Mouse (Mus musculus) left cerebral cortex, postnatal 14 days (tissue): Measurements from ENCODE around the gene Dis3l2. TPM values are rescaled to one million over a fixed set of nuclear protein-coding genes. Genes with fewer than 3 reads are reported as not detected.
A peak's percentile ranks its signal among the peaks of the same experiment; 100 is the strongest.

Experiments
- DNase-seq, 2 experiments: peaks; one replicate each; pipeline ENCODE4 v3.0.0; 2021 to 2022; ENCODE audit warnings: low spot score in 2 of 2, mixed read lengths in 1 of 2
- intact Hi-C: fragments of 180-260 bp; cut with DNase I; formaldehyde crosslinking; loops from one replicate; pipeline ENCODE4 v1.15.1; 2025
- long read RNA-seq, 2 experiments: library from polyadenylated mRNA; stranded (forward); transcript quantifications; one replicate each; pipeline ENCODE4 v2.0.0; 2021
- total RNA-seq, 2 experiments: library from RNA; stranded (reverse); gene quantifications; 2 replicates each; pipeline ENCODE4 v1.2.3; 2021

The Dis3l2 gene
- total RNA-seq: 10 to 100 TPM; 24.5 to 26.4 TPM
- long read RNA-seq, experiment 1, partial matches to known transcripts: 4 of 10 reads
- long read RNA-seq, experiment 1, other reads (novel, unspliced or antisense): 1 of 10 reads
- long read RNA-seq, experiment 2, transcript Dis3l2-201 (21 exons, 3,085 nt): major isoform, 5 of 12 reads
- long read RNA-seq, experiment 2, partial matches to known transcripts: 2 of 12 reads
- long read RNA-seq, experiment 2, other reads (novel, unspliced or antisense): 2 of 12 reads

DNA sequence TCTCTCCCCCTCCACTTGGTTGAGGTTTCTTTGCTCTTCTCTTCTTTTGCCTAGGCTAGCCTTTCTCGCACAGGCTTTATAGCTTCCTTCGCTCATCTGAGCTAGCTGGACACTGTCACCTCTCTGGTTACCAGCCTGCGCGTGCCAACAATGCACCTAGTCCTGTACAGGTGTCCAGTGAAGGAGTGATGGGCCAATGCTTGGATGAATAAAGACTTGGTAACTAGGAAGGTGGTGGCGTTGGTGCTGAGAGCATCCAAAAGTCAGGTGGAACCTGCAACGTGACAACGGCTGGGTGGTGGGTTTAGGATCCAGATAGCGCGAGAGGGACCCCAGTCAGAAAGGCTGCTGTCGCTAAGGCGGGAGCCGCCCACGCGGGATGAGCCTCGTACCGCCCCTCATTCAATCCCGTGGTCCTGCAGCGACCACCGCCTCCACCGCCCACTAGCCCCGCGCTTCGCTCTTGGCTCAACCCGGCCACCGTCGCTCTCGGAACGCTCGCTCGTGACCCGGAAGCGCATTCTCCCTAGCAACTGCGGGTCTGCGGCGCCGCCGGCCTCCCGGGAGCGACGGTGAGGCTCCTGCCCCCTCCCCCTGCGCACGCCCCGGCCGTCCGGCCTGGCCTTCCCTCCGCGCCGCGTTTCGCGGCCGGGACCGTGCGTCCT lies at the start of gene Dis3l2:
TSS of gene Dis3l2 (plus strand) at position 509 of the 665 bp plus-strand sequence.
- DNase-seq: peak; percentile 88 to 91
- intact Hi-C loops: no loop called here

DNA sequence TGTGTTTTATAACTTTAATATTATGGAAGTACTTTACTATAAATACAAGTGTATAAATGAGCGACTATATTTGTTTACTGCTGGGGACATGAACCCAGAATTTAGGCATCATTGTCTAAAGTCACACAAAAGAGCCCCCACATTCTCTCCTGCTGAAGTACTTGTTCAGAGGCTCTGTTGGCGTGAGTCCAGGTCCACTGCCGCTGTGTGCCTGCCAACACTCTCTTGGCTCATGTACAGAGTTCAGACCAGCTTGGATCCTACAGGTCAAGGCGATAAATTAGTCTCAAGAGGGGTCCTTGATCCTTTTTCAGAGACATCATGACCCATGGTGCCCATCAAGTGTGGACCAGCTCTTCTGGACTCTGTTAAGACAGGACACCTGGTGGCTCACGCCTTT lies 46.5 kb upstream of the Dis3l2 start:
- intact Hi-C loops: no loop called here
- DNase-seq: no peak

DNA sequence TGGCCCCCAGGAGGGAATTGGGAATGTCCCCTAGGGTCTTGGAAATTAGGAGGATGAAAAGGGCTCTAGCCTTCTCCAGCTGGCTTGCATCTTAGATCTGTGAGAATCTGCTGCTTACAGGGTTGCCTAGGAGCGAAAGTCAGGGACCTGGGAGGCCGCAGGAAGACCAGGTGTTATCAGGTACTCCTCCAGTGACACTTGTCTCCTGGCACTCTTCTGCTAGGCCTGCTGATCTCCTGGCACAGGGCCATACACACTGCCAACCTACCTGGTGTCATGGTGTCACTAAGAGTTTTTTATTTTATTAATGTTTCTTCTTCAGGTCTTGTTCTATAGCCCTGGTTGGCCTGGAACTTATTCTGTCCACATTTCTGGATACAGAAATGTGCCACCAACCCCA lies 38.5 kb upstream of the Dis3l2 start:
- DNase-seq: no peak
- intact Hi-C loops: no loop called here

DNA sequence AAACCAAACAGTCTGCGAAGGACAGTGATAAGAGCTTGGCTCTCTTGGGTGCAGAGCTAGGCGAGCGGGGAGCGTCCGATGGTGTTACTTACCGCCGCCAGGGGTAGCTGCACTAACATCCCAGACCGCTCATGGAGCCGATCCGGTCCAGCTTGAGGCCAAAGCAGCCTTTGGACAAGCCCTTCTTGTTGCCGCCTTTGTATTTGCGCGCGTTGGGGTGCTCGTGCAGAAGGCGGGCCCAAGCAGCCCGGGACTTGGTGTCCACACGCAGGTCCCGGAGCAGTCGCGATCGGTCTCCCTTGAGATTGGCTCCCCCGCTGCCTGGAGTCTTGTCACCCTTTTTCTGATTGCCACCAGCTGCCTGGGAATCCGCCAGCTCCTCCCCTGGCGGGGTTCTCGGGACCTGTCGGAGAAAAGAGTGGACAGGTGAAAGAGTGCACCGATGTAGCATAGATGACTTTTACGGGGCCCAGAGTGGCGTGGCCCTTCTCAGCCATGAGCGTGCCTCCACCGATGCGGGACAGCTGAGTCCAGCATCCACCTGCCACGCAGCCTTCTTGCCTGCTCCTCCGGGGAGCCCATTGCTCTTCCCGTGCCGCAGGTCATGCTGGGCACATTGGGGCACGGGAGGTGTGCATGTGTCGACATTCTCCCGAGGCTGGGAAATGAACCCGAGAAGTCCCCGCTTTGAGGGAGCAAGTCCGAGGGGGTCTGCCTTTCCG lies 33.9 kb upstream of the Dis3l2 start:
- intact Hi-C loops: loop anchor here (1.0 to 10.0 kb wide), 2 partner anchors 245 to 373 kb away; no protein-coding TSS in a partner anchor
- peak; percentile 62 to 75 for DNase-seq

DNA sequence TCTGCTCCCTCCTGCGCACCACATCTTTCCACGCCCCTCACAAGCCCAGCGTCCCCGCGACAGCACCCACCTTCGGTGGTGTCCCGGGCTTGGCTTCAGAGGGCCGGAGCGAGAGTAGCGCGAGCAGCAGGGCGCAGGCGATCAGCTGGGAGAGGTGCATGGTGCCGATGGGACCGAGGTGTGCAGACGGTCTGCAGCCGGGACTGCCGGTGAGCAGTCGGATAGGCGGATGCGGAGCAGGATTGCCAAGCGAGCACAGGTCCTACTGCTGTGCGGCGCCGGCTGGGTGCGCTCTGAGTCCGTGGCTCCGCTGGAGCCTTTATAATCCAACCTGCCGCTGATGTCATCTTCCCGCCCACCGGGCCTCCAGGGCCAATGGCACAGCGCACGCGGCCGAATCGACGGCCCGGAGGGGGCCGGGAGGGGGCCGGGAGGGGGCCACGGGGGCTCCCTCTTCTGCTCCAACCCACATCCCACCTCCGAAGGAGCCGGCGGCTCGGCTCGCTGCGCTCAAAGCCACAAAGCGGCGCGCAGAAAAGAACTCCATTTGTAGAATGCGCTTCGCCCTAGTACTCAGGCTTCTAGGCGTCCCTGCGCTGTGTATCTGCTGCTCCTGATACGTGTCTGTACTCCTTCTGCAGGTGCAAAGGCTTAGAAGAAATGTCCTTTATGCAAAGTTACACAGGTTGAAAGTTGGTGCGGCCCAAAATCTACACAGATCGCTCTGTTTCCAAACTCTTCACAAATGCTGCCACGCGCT lies 33.1 kb upstream of the Dis3l2 start, which contains the start of gene Nppc:
TSS of gene Nppc (minus strand) at position 293 of the 760 bp plus-strand sequence.
- DNase-seq: peak; percentile 80 to 86
- intact Hi-C loops: loop anchor here (10.0 kb wide), 1 partner anchor 244 kb away; no protein-coding TSS in a partner anchor

DNA sequence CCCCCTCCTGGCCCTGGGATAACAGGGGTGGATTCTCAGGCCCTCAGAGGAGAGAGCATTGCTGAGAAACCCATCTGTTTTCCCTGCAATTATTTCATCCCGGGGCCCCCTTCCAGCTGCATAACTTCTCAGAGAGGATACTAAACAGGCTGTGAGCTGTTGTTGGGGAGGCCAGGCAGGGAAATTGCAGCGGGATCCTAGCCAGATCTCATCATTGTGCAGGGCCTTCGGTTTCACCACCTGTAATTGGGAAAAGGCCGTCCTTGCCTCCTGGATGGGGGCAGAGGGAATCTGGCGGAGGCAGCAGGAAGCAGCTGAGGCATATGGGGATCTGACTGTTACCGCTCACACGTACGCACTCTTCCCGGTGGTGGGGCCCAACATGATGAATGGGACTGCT lies 29.2 kb upstream of the Dis3l2 start:
- intact Hi-C loops: loop anchor here (10.0 kb wide), 1 partner anchor 240 kb away; no protein-coding TSS in a partner anchor

DNA sequence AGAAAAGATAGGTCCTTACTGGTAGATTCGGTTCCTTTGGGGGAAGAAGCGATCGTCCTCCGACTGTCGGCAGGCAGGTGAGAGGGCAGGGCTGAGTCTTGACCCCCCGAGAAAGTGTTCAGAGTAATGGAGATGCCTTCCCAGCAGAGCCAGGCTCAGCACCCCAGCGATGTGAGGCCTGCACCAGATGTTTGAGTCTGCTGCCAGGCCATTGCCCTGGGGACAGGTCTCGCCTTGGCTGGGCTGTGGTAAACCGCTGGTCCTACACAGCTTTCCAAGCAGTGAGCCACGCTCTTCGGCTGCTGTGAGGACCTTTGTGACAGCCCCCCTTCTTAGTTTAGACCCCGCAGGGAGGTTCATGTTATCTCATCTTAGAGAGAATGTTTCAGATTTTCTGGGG lies 28.5 kb upstream of the Dis3l2 start:
- DNase-seq: no peak
- intact Hi-C loops: loop anchor here (10.0 kb wide), 1 partner anchor 240 kb away; no protein-coding TSS in a partner anchor

More for the DNA sequence above, 29.2 kb upstream of the Dis3l2 start:
- no peak for DNase-seq

DNA sequence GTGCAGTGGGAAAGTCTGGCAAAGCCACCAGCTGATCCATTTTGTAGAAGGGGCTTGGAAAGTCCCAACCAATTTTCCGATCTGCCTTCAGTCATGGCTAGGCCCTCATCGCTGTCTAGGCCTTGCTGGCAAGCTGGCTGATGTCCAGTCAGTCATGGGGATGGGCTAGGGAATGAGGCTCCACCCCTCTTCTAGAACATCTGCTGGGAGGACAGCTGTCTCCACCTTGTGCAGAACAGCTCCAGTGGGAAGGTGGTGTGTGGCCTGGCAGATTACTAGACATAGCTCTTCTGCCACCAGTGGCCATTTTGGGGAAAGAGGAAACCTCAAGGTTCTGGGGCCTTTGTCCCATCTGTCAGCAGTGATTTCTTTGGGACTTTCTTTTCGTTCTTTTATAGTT lies 26.0 kb upstream of the Dis3l2 start:
- intact Hi-C loops: loop anchor here (10.0 kb wide), 1 partner anchor 237 kb away; no protein-coding TSS in a partner anchor
- no peak for DNase-seq

DNA sequence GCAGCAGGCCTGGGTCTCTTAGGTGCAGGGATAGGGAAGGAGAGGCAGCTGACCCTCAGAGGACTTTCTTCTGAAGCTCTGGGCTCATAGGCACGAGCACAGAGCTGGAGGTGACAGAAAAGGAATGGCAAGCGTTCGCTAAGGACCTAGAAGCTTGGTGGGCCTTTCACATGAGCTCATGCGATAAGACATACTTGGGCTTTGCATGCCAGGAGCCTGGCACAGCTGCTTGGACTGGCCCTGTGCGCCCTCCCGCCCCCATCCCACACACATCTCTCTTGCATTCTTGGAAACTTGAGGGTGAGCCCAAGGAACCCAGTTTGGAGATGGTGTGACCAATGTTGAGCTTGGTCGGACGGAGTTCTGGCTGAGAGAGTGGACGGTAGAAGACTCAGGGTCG lies 24.9 kb upstream of the Dis3l2 start:
- intact Hi-C loops: loop anchor here (10.0 kb wide), 1 partner anchor 236 kb away; no protein-coding TSS in a partner anchor

DNA sequence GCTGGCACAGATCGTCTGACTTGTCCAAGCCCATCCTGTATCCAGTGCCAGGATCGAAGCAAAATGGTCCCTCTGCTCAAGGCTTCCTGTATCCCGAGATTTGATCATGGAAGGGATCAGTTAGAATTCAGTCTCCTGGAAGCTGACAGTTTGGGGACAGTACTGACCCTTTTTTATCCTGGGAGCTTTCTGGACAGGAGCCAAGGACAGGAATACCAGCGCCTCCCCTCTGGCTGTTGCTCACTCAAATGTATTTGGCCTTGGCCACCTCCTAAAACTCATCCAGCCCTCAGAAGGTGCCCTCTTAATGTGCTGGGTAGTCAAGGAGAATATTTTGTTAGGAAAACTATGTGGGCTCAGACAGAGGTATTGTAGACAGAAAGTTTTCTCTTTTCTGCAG lies 16.4 kb upstream of the Dis3l2 start:
- intact Hi-C loops: no loop called here
- DNase-seq: no peak

More for the DNA sequence above, 24.9 kb upstream of the Dis3l2 start:
- no peak for DNase-seq

DNA sequence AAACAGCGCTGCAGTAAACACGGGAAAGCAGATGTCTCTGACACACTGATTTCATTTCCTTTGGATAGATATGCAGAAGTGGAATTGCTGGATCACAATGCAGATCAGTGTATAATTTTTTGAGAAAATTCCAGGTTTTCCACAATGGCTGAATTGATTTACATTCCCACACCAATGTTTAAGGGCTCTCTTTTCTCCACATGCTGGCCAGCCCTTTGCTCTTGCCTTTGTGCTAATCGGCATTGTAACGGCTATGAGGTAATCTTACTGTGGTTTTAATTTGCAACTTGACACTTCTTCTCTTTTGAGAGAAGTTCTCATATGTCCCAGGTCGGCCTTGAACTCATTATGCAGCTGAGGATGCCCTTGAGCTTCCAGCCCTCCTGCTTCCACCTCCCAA lies 12.6 kb upstream of the Dis3l2 start:
- intact Hi-C loops: no loop called here
- no peak for DNase-seq

DNA sequence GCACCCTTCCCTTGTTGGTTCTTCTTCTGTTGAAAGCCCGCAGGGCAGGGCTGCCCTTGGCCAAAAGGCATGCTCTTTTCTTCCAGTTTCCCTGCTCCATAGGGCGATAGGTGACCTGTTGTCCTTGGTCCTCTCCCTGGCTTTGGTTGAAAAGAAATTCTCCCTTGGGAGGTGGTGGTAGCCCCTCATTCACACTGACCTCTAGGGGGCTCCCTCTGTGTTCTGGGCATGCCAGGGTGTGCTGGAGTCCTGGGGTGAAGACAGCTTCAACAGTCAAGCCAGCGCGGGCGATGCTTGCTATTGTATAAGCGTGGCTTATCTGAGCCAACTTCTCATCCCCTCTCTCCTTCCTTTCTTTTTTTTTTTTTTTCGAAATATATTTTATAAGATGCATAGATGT lies 6.7 kb upstream of the Dis3l2 start:
- DNase-seq: no peak
- intact Hi-C loops: no loop called here

DNA sequence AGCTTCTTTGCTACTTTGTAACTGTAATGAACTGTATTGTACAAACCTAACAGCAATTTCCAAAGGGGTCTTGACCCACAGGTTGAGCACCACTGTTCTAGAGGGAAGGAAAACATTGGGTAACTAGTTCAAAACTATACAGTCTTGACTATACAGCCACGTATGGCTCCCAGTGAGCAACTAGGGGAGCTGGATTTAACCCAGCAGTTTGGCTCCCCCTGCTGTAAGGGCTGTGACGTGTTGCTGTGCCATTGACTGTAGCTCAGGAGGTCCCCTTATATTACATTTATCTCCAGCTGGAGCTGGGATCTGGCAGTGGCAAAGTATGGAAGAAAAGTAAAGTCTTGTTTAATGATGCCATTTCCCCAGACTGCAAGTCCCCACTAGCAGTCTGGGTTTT lies 4.9 kb upstream of the Dis3l2 start:
- intact Hi-C loops: no loop called here
- DNase-seq: no peak

DNA sequence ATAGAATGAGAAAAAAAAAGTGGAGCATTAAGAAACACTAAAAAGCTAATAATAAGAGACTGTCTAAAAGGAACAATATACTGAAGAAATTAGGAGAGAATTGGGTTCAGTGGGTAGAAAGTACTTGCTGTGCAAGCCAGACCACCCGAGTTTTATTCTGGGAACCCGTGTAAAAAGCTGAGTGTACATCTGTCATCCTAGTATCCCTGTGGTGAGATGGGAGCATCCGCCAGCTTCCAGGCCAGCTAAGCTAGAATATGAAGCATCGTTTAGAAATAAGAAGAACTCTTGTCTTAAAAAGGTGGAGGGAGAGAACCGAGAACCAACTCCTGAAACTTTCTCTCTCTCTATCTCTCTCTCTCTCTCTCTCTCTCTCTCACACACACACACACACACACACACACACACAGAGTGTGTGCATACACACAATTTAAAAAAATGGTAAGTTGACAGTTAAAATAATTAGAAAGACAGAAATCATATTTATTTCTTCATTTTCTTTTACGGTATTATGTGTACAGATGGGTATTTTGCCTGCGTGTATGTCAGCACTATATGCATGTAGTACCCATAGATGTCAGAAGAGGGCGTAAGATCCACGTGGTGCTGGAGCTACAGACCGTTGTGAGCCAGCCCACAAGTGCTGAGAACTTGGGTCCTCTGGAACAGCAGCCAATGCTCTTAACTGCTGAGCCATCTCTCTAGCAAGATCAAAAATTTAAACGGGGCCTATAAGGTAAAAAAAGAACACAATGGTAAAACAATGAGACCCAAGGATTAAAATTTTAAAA lies 4.1 kb upstream of the Dis3l2 start:
- DNase-seq: no peak
- intact Hi-C loops: no loop called here

DNA sequence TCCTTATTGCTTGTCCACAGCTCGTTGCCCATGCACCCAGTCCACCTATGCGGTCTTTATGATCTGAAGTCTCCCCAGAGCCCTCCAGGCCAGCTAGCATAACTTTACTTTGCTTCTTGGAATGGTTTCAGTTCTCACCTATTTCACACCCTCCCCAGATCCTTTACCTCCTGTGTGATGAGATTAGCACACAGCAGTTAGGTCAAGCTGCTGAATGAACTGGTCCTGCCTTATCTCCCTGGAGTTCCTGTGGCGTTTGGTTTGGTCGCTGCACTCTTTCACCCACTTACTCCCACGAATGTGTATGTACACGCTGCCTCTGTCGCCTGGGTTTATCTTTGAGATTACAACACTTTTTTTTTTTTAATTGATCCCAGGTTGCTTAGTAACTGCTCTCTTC lies 3.2 kb upstream of the Dis3l2 start:
- intact Hi-C loops: no loop called here
- DNase-seq: no peak

DNA sequence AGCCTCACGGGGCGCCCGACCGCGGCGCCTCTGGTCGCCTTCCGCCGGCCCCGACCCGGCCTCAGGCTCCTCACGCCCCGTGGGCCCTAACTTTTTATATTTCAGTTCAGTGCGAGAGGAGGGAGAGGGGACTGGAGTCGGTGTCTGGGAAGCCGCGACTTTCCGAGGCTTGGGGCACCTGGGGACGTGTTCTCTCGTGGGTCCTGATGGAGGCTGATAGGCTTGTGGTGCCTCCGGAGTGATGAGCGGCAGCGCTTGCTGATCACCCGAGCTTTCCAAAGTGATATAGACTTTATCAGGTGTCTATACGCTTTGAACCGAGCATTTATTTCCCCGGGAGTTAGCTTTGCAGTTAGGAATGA lies 338 bp downstream of the Dis3l2 start:
- intact Hi-C loops: no loop called here
- peak in 1 of 2 experiments; percentile 29 for DNase-seq

DNA sequence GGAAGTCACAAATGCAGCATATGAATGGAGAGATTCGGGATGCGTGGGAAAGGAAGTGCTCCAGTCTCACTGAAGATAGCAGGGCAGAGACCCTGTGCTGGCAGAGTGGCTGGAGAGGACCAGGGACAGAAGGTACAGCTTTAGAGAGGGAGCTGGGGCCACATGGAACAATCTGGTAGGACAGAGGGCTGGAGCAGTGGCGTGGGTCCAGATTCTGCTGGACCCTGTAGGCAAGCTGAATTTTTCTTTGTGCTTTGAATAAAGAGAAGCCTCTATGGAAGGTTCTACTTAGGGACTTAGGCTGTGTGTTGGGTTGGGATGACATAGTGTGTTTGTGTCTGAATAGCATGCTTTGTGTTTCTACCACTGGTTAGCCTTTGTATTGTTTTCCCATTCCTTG lies 1.9 kb downstream of the Dis3l2 start:
- intact Hi-C loops: no loop called here
- no peak for DNase-seq

DNA sequence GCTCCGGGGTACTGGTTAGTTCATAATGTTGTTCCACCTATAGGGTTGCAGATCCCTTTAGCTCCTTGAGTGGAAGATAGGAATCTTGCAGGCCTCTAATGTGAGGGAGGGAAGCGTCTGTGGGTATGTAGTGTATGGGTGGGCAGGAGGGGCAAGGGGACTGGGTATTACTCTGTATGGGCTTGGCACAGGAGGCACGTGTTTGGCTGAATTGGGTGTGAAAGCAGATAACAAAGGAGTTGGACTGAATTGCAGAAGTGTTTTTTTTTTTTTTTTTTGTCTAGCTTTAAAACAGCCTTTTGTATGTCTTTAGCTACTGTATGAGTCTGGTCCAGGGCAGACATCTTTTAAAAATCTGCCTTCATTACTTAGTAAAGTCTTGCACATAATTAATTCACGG lies 5.9 kb downstream of the Dis3l2 start:
- no peak for DNase-seq
- intact Hi-C loops: no loop called here

DNA sequence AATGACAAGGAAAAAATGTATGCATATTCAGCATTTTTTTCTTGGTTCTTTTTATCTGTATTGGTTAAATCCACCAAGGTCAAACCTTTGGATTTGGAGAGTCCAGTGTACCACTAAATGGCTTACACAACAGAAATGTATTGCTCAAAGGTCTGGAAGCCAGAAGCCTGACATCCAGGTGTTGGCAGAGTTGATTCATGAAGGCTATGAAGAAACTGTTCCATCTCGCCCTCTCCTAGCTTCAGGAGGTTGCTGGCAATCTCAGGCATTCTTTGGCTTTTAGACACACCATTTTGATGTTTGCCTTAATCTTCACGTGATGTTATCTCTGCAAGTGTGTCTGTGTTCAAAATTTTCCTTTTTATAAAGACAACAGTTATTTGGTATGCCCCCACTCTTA lies 8.4 kb downstream of the Dis3l2 start:
- intact Hi-C loops: no loop called here
- no peak for DNase-seq
